Mouse (Mus musculus) testis, adult 2 months (tissue): Measurements from ENCODE around the gene Tbc1d2.

Experiments
- CTCF ChIP-seq: fragments of 200-500 bp; IDR thresholded peaks from 2 replicates; pipeline ENCODE4 v1.5.1; 2012; ENCODE audit warnings: low read depth, mild to moderate bottlenecking, inconsistent platforms, low read length, moderate library complexity; ENCODE audit not compliant: control insufficient read depth, insufficient read depth, insufficient replicate concordance
- POLR2A ChIP-seq: fragments of 200-500 bp; IDR thresholded peaks from 2 replicates; pipeline ENCODE4 v1.6.1; 2012; ENCODE audit warnings: low read depth, mild to moderate bottlenecking, inconsistent platforms, low read length, moderate library complexity; ENCODE audit not compliant: control insufficient read depth

DNA sequence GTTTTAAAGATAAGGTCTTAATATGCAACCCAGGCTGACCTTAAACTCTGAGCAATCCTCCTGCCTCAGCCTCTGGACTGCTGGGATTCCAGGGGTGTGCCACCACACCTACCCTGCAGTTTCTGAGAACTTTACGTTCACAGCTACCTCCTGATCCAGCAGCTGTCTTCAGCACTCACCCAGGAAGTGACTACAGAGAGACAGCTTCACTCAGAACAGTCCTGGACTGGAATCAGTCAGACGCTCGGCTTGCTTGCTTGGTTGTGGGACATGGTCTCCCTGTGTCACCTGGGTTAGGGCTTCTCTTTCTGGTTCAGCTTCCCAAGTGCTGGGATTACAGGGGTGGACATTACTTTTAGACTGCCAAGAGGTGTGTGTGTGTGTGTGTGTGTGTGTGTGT lies 93.1 kb downstream of the Tbc1d2 start:
- TF ChIP-seq POLR2A = no peak
- no peak for TF ChIP-seq CTCF
